Mouse (Mus musculus) T-helper 2 cell (primary cell): Measurements from ENCODE around the gene Ndufs6.

Experiments used
- in situ Hi-C: fragments of 300-600 bp; cut with MboI, MseI; formaldehyde crosslinking; loops from one replicate; pipeline ENCODE4 v1.15.1; 2025; ENCODE audit warnings: high pct_unique_total_duplicates

Gene Ndufs6

GRCm38 (mm10) chr13:73306085-73306410 is 22.3 kb downstream of the Ndufs6 start:
- in situ Hi-C loops, result no loop called here

GRCm38 (mm10) chr13:73305398-73306084 is 22.8 kb downstream of the Ndufs6 start:
- in situ Hi-C loops, result no loop called here

- in situ Hi-C loops, result no loop called here
Observed at GRCm38 (mm10) chr13:73304729-73305128, 23.6 kb downstream of the Ndufs6 start.

GRCm38 (mm10) chr13:73299322-73299721 is 29.0 kb downstream of the Ndufs6 start:
- in situ Hi-C loops, result no loop called here

DNA sequence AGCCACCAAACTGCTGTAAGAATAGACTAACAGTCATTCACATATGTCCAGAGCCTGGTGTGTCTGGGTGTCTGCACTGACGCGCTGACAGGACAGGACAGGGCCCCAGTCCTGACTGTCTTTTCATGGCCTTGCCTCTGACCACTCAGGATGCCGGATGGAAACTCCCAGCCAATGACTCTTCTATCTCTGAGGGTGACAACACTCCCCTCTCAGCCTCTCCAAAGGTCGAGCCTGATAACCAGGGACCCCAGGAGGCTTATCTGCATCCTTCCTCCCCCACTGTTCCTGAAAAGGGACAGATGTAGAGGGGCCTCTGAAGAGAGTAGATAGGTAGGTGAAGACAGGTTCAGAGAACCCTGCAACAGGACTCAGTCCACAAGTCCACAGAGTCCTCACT is 29.6 kb downstream of the Ndufs6 start:
- in situ Hi-C loops, result no loop called here

DNA sequence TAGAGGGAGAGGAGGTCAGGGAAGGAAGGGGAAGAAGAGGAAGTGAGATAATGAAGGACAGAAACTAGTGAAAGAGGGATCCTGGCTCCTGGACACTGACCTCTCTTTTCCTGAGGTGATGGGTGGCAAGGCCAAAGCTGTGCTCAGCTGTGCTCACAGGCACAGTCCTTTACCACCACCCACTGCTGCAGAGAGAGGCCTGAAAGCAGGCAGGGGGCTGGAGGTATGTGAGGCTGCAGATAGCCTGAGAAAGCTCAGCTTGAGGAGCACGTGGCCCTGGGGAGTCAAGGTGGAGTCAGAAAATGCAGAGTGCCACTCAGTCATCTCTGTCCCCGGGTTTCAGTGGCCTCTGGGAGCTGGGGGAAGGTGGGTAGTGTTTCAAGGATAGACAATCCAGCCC is 37.2 kb downstream of the Ndufs6 start:
- in situ Hi-C loops, result no loop called here

DNA sequence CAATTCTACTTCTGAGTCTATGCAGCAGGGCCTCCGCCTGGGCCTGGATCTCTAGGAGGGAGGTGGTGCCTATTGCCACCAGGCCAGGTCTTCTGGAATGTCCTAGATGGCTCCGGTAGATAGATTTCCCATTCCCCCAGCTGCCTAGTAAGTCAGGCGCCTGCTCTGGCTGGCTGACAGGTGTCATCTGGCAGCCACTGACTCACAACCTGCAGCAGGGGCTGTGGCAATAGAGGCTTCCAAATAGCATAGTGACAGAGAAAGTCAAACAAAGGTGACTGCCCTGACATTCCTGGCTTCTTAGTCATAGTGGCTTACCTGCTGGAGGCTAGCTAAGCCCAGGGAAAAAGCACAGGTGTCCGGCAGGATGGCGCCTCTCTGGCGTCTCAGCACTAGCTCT is 38.1 kb downstream of the Ndufs6 start:
- in situ Hi-C loops, result no loop called here

DNA sequence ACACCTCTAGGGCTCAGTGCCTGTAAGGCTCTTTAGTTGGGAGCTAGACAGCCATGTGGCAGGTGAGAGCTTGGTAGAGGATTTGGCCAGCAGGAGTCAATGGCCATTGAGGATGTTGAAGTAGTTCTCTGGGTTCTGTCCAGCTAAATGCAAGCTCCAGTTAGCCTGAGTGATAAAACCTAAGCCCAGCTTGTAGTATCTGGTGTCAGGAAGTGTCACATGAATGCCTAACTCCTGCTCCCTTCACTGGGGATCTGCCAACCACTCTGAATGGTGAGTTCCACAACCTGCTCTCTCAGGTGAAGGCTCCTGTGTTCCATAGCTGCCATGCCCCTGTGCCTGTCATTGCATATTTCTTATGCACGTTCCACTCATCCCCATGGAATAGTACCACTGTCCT is 44.8 kb downstream of the Ndufs6 start:
- in situ Hi-C loops, result no loop called here

DNA sequence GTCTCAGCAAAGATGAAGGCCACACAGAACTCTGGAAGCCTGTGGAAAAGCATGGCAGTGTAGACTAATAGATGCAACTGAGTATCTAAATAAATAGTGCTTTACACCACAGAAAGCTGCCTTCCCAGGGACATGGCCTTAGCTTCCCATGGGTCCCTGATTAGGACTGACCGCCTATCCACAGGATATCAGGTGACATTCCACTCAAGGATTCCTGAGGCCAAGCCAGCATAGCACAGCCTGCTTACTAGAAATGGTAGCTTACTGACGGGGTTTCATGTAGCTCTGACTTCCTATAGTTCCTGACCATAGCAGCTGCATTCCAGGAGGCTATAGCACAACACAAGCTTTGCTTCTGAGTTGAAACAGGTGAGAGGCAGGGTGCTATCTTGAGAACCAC is 45.9 kb downstream of the Ndufs6 start:
- in situ Hi-C loops, result no loop called here

DNA sequence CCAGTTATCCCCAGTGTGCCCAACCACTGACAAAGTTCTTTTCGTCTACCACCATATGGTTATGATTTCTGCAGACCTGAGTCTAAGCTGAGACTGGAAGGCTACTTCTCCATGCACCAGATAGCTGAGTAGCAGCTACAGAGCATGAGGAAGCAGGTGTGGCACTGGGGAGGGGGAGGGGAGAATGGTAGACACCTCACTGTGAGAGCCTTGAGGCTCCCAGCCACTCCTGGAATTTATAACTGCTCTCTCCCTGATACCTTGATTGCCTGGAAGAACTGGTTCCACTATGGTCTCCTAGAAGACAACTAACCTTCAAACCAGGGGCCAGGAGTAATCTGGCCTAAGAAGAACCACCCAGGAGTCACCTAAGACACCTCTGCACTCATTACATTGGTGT is 49.1 kb downstream of the Ndufs6 start:
- in situ Hi-C loops, result no loop called here

GRCm38 (mm10) chr13:73277797-73278196 is 50.5 kb downstream of the Ndufs6 start:
- in situ Hi-C loops, result no loop called here

DNA sequence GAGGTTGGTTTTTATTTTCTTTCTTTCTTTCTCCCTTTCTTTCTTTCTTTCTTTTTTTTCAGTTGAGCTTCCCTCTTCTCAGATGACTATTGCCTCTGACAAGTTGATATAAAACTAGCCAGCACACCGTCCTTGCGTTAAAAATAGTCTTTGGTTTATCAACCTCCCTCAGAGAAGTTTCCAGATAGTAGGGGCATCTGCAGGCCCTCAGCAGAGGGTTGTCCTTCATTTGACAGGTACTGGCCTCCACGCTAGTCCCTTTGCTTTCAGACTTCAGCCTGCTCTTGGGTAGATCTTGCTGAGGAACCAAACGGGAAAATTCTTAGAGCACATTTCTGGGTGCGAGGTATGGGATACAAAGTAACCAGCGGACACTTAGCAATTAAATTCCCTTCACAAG is 51.0 kb downstream of the Ndufs6 start:
- in situ Hi-C loops, result no loop called here

- in situ Hi-C loops, result no loop called here
Observed at GRCm38 (mm10) chr13:73273536-73273935, 54.8 kb downstream of the Ndufs6 start.

DNA sequence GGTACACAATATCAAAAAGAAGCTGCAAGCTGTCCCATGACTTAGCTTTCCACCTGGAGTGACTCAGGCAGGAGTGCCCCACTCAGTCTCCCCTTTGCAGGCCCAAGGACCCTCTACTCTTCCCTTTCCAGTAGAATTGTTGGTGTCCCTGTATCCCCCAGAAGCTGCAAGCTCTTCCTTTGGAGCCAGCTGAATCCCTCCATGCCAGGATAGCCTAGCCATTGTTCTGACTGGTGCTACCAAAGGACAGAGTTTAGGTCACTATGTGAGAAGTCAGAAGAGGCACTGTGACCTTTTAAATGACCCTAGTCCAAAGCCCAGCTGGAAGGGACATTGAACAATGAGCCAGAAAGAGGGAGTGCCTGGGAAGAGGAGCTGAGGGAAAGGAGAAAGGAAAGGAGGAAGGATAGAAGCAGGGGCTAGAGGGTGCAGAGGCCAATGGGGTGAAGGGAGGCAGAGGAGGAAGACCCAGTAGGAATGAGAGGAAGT is 55.5 kb downstream of the Ndufs6 start:
- in situ Hi-C loops, result no loop called here

- in situ Hi-C loops, result no loop called here
Observed at GRCm38 (mm10) chr13:73271336-73272242, 56.8 kb downstream of the Ndufs6 start.

- in situ Hi-C loops, result no loop called here
Observed at GRCm38 (mm10) chr13:73270451-73271081, 57.8 kb downstream of the Ndufs6 start.

DNA sequence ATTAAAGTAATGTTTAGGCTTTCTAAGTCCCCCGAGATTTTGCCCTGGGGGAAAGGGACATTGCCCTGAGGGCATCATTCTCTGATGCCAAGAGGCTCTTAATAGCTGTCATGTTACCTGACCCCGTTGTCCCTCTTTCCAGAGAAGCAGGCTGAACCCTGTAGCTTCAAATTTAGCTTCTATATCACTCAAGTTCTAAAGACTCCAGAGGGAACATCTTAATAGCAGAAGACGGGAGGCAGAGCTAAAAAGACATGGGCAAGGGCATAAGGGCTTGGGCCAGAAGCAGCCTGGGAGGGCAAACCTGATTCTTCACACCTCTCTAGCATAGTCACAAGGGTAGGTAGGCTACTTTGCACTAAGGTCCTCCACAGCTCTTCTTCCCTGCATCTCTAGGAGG is 58.5 kb downstream of the Ndufs6 start:
- in situ Hi-C loops, result no loop called here
